Mouse (Mus musculus) embryonic fibroblast, embryonic 13.5 days (primary cell): ENCODE measurements at regions not wholly inside any gene's neighbourhood (a gene's known extent, or its start where the extent isn't known, plus 50 kb on each side); places are given as distances from the start of the nearest gene placed in this dataset.

Source experiments
- H3K27ac ChIP-seq: 2 replicates; pipeline ENCODE4 v1.5.1; 2012; ENCODE audit warnings: low read length, control low read depth, inconsistent platforms; ENCODE audit not compliant: insufficient read depth
- H3K4me1 ChIP-seq: 2 replicates; pipeline ENCODE4 v1.6.1; 2011; ENCODE audit warnings: low read length; ENCODE audit not compliant: control insufficient read depth, insufficient read depth
- H3K4me3 ChIP-seq: 2 replicates; pipeline ENCODE4 v1.5.1; 2011; ENCODE audit warnings: mild to moderate bottlenecking, control low read depth, low read length; ENCODE audit not compliant: insufficient read depth
- CTCF ChIP-seq: IDR thresholded peaks from 2 replicates; pipeline ENCODE4 v1.5.1; 2011; ENCODE audit warnings: mild to moderate bottlenecking, control low read depth, low read length, moderate library complexity, borderline replicate concordance; ENCODE audit not compliant: insufficient read depth
- POLR2A ChIP-seq: IDR thresholded peaks from 2 replicates; pipeline ENCODE4 v1.6.1; 2011; ENCODE audit warnings: low read depth, mild to moderate bottlenecking, control low read depth, low read length, moderate library complexity

DNA sequence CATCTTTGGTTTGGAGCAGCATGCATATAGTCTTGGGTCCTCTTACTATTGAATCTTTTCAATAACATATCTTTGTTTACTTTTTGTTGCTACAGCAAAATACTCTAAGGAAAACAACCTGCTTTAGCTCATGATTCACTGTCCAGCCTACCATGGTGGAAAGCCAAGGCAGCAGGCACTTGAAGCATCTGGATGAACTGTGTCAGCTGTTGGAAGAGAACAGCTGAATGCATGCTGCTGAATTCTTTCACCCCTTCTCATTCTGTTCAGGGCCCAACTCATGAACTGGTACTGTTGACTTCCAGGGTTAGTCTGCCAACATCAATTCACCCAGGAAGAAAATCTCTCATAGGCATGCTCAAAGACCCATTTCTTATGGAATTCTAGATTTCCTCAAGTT, 110.5 kb upstream of the Dock10 start:
- Histone ChIP-seq H3K27ac (no peak overlapping the region), H3K4me3 (no peak overlapping the region), H3K4me1 (no peaks in the 10 kb centered on the region)
- TF ChIP-seq POLR2A (no peak), CTCF (no peak)

DNA sequence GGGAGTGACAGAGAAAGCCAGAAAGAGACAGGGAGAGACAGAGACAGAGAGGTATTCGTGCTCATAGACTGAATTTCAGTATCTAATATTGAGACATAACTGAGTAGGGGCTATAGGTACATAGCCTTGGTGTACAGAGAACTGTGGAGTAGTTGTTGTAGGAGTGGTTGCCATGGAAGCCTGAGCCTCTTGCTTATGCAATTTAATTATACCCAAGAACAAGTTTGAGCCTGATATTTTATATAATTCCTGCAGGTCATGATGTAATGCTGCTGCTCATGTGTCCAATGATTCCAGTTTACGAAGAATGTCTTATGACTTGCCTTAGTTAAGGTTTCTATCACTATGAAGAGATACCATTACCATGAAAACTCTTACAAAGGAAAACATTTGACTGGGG, 98.7 kb upstream of the Dock10 start:
- TF ChIP-seq CTCF: no peak
- no peak for TF ChIP-seq POLR2A
- Histone ChIP-seq H3K4me3 (no peak overlapping the region), H3K4me1 (no peaks in the 10 kb centered on the region; the same call in 1 of the 2 replicates), H3K27ac (no peak overlapping the region)

- Histone ChIP-seq H3K4me3 (no peak overlapping the region), H3K27ac (peak overlapping the region; percentile 57), H3K4me1 (no peaks in the 10 kb centered on the region; the same call in 1 of the 2 replicates)
- TF ChIP-seq CTCF (no peak), POLR2A (no peak)
These were observed 96.8 kb upstream of the Dock10 start for GRCm38 (mm10) chr1:80854945-80855656.

GRCm38 (mm10) chr1:80854289-80854701, 96.0 kb upstream of the Dock10 start:
- Histone ChIP-seq H3K4me3 (no peak overlapping the region), H3K27ac (no peak overlapping the region), H3K4me1 (no peaks in the 10 kb centered on the region; the same call in 1 of the 2 replicates)
- TF ChIP-seq CTCF (no peak), POLR2A (no peak)

DNA sequence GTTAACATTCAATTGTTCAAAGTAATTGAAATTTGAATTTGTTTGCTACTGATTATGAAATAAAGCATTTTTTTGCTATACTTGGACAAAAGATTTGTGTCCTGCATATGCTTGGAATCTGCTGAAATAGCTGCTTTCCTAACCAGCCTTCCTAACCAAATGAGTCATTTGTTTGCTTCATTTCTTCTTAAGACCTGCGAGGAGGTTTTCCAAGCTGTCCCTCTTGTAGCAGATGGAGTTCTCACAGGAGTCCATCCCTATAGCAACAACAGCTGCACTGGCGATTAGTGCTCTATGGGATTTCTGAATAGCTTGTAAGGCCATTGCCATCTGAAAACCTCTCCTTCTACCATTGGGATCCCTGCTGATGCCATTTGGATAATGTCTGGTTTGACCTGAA, 94.4 kb upstream of the Dock10 start:
- Histone ChIP-seq H3K4me1 (no peaks in the 10 kb centered on the region; the same call in 1 of the 2 replicates), H3K4me3 (no peak overlapping the region), H3K27ac (no peak overlapping the region)
- TF ChIP-seq POLR2A: no peak
- no peak for TF ChIP-seq CTCF

GRCm38 (mm10) chr1:80830196-80830794, 72.0 kb upstream of the Dock10 start:
- no peak overlapping the region for H3K4me3 ChIP-seq
- no peak overlapping the region for H3K27ac ChIP-seq
- no peaks in the 10 kb centered on the region for H3K4me1 ChIP-seq
- TF ChIP-seq POLR2A (no peak), CTCF (no peak)

GRCm38 (mm10) chr1:80826383-80826782, 68.1 kb upstream of the Dock10 start:
- TF ChIP-seq POLR2A (no peak), CTCF (no peak)
- Histone ChIP-seq H3K4me3 (no peak overlapping the region), H3K27ac (no peak overlapping the region), H3K4me1 (no peaks in the 10 kb centered on the region)

DNA sequence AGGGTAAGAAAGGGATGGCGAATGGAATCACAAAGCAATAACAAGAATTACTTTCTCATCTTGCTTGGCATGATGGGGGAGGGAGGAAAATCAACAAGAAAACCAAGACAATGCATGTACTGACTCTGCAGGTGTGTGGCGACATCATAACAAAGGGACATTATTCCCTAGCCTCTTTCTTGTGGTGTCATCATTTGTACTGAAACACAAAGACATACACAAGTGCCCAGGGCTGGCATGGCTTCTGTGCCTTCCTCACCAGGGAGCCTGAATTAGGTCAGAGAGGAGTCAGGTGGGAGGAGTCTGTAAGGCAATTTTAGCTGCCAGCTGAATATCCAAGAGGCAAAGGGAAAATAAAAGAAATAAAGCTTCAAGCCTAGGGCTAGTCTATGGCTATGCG, 65.6 kb upstream of the Dock10 start:
- no peak overlapping the region for H3K27ac ChIP-seq
- no peaks in the 10 kb centered on the region for H3K4me1 ChIP-seq
- TF ChIP-seq CTCF: no peak
- no peak for TF ChIP-seq POLR2A
- H3K4me3 ChIP-seq: no peak overlapping the region

DNA sequence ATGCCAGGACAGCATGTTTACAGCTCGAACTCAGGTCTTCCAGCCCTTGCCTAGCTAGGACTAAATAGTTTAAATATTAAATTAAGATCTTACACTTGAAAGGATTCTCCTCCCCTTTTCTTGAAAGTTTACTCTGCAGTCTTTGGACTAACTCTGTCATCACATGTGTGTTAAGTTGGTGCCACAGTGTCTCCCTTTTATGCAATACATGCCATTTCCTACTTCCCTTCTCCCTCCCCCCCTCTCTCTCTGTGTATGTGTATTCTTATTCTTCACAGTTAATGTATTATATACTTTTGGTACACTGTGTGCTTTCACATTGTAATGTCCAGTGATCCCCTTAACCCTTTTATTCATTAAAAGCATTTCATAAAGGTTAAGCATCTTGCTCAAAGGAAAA, 63.9 kb upstream of the Dock10 start:
- Histone ChIP-seq H3K27ac (no peak overlapping the region), H3K4me3 (no peak overlapping the region)
- TF ChIP-seq CTCF (no peak), POLR2A (no peak)

GRCm38 (mm10) chr1:80812906-80813305, 54.6 kb upstream of the Dock10 start:
- TF ChIP-seq CTCF: no peak
- TF ChIP-seq POLR2A: no peak
- H3K4me3 ChIP-seq: no peak overlapping the region

More for the DNA sequence above, 63.9 kb upstream of the Dock10 start:
- no peaks in the 10 kb centered on the region for H3K4me1 ChIP-seq

More at GRCm38 (mm10) chr1:80812906-80813305, 54.6 kb upstream of the Dock10 start:
- Histone ChIP-seq H3K4me1 (no peaks in the 10 kb centered on the region), H3K27ac (no peak overlapping the region)
